Mouse (Mus musculus): Measurements from ENCODE around the gene Clca4a.
"Not testable (repeated sequence)": the region's sequence is repeated elsewhere in the genome, so short reads cannot be mapped to it uniquely, and the experiment has no call there.

The Clca4a gene

GRCm38 (mm10) chr3:144974945-144975344, at the start of gene Clca4a:
Gene Clca4a (minus strand): TSS chr3:144975045.
- DNase-seq, result no peak

DNA sequence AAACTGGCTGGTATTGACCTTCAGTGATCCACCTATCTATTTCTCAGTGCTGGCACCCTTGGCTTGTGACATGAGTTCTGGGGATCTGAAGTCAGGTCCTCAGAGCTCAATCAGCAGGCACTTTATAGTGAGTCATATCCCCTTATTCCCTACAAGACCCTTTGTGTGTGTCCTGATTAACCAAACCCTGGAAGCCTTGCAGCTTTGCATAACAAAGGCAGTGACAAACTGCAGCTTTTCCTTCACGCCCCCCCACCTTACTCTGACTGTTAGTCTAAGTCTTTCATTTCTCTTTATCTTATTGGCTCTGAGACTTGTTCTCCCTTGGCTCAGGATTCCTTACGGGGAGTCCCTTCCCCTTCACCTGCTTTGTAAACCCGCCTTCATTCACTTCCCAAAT, 43.0 kb upstream of the Clca4a start:
- DNase-seq, result no peak

- no peak for DNase-seq
Observed at GRCm38 (mm10) chr3:145004422-145004821, 29.6 kb upstream of the Clca4a start.

GRCm38 (mm10) chr3:145000912-145001311, 26.1 kb upstream of the Clca4a start:
- DNase-seq, result no peak

DNA sequence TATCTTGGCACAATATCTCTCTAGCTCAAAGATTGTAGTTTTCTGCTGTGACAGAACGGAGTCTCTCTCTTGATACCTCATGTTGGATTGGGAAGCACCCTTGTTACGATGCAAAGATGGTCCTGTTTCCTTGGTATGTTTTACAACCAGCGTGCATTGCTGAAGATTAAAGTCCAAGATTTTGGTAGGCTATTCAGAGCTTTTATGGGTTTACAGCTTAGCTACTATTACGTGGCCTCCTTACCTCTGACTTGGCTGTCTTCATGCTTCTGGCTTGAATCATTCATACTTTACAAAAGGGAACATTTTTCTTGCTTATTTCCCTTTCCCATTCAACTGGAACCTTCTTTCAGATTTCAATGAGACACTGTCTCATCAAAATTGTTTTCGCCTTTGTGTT, 18.2 kb upstream of the Clca4a start:
- DNase-seq, result no peak

GRCm38 (mm10) chr3:144992618-144993017, 17.8 kb upstream of the Clca4a start:
- DNase-seq, result no peak

GRCm38 (mm10) chr3:144985890-144986289, 11.0 kb upstream of the Clca4a start:
- DNase-seq, result no peak

DNA sequence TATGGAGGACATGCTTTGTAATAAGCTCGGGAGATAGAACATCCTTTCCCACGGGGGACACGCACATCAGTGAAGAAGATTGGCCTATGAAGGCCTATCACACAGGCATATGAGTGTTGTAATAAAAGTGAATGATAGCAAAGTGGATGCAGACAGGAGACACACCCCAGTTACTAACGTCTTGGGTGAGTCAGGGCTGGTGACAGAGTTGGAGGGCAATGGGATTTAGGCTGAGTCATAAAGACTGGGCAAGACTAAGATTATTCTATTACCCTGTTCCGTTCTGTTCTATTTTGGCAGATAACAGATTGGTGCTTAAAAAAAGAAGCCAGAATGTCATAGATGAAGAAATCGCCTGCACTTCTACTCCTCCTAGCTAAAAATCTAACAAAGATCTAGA, 5.7 kb upstream of the Clca4a start:
- no peak for DNase-seq

GRCm38 (mm10) chr3:144977631-144978030, 2.8 kb upstream of the Clca4a start:
- no peak for DNase-seq

DNA sequence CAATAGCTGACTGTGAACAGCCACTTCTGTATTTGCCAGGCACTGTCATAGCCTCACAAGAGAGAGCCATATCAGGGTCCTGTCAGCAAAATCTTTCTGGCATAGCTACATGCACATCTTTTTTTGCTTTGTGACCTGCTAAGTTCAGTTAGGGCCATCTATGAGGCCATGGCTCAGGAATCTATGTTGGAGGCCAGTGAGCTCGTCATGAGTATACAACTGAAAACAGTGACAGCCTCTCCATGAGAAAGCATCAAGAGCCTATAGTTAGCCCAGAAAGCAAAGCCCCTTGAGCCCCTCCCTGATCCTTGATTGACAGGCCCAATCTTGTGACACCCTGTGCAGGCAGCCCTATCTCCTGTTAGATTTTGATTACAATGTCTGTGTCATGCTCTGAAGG, 1.2 kb upstream of the Clca4a start:
- DNase-seq, result no peak

- no peak for DNase-seq
Observed at GRCm38 (mm10) chr3:144971553-144972270, 3.1 kb downstream of the Clca4a start.

DNA sequence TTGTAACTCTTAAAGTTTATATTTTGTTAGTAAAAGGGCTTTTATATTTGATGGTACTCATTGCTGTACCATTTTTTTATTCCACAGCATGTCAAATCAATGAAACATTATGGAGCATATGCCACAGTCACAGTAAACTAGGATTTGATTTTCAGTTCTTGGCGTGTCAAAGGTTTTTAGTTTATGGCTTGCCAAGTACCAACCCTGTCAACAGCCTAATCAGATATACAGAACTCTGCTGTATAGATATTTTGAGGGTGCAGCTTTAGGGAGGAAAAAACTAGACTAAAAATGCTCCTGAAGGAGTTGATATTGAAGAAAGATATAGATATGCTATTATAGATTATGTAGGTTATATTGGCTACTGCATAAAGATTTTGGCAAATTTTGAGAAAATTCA, 5.1 kb downstream of the Clca4a start:
- no peak for DNase-seq

GRCm38 (mm10) chr3:144966074-144966473, 8.8 kb downstream of the Clca4a start:
- DNase-seq, result no peak

GRCm38 (mm10) chr3:144950829-144951228, 24.0 kb downstream of the Clca4a start:
- no peak for DNase-seq

GRCm38 (mm10) chr3:144947376-144947775, 27.5 kb downstream of the Clca4a start:
- not testable (repeated sequence) for DNase-seq

- not testable (repeated sequence) for DNase-seq
Observed at GRCm38 (mm10) chr3:144933625-144934024, 41.2 kb downstream of the Clca4a start.

GRCm38 (mm10) chr3:144933011-144933491, 41.8 kb downstream of the Clca4a start:
- DNase-seq, result no peak

- DNase-seq, result no peak
Observed at GRCm38 (mm10) chr3:144932335-144932734, 42.5 kb downstream of the Clca4a start, which contains the start of gene Clca4b. Gene Clca4b (minus strand): TSS chr3:144932529.

GRCm38 (mm10) chr3:144914014-144914413, 60.8 kb downstream of the Clca4a start:
- DNase-seq, result no peak

All from cerebellum, adult 11 months (tissue).